Mouse (Mus musculus): ENCODE results near the gene Myo9a. TPM values are rescaled to one million over a fixed set of nuclear protein-coding genes. Genes with fewer than 3 reads are reported as not detected.

Myo9a gene
- polyA plus RNA-seq, 1 experiment from 2014 or later: 3.4 TPM

GRCm38 (mm10) chr9:59725515-59725914 lies 25.2 kb upstream of the Myo9a start:
- H3K4me2 ChIP-seq: no peak overlapping the region
- H3K4me1 ChIP-seq (replicated peaks): peaks cover 4% of the 10 kb centered on the region; the same call in 1 of the 2 replicates
- no peak overlapping the region for H3K9ac ChIP-seq
- WGBS (ENCODE audit: insufficient replicate concordance): 48% methylated on average over 10 of the region's 10 CpGs
- H3K9me3 ChIP-seq (replicated peaks): no peaks in the 10 kb centered on the region
- no peak overlapping the region for H3K4me3 ChIP-seq (replicated peaks)
- no peaks in the 10 kb centered on the region for H3K36me3 ChIP-seq (replicated peaks)
- H3K27me3 ChIP-seq: peaks cover 36% of the 10 kb centered on the region
- ATAC-seq (ENCODE audit: insufficient read depth): no peak
- no peak overlapping the region for H3K27ac ChIP-seq (replicated peaks)

- Histone ChIP-seq H3K4me2 (no peak overlapping the region), H3K9ac (no peak overlapping the region), H3K4me3 (replicated peaks) (no peak overlapping the region), H3K4me1 (replicated peaks) (peaks cover 4% of the 10 kb centered on the region; the same call in 1 of the 2 replicates), H3K27me3 (peaks cover 26% of the 10 kb centered on the region), H3K27ac (replicated peaks) (no peak overlapping the region), H3K36me3 (replicated peaks) (no peaks in the 10 kb centered on the region), H3K9me3 (replicated peaks) (no peaks in the 10 kb centered on the region)
- ATAC-seq (ENCODE audit: insufficient read depth): no peak
- 68% methylated on average over 11 of the region's 11 CpGs for WGBS (ENCODE audit: insufficient replicate concordance)
Measured at GRCm38 (mm10) chr9:59727569-59728286, 23.0 kb upstream of the Myo9a start.

- no peak for ATAC-seq (ENCODE audit: insufficient read depth)
- 67% methylated on average over 5 of the region's 5 CpGs for WGBS (ENCODE audit: insufficient replicate concordance)
- Histone ChIP-seq H3K4me1 (replicated peaks) (peaks cover 6% of the 10 kb centered on the region), H3K9me3 (replicated peaks) (no peaks in the 10 kb centered on the region), H3K4me3 (replicated peaks) (no peak overlapping the region), H3K27ac (replicated peaks) (no peak overlapping the region), H3K9ac (no peak overlapping the region), H3K36me3 (replicated peaks) (no peaks in the 10 kb centered on the region), H3K27me3 (peaks cover 14% of the 10 kb centered on the region), H3K4me2 (no peak overlapping the region)
Measured at GRCm38 (mm10) chr9:59731136-59731535, 19.6 kb upstream of the Myo9a start.

- no peak overlapping the region for H3K9ac ChIP-seq
- H3K9me3 ChIP-seq (replicated peaks): no peaks in the 10 kb centered on the region
- 66% methylated on average over 6 of the region's 6 CpGs for WGBS (ENCODE audit: insufficient replicate concordance)
- H3K4me3 ChIP-seq (replicated peaks): no peak overlapping the region
- ATAC-seq (ENCODE audit: insufficient read depth): no peak
- H3K4me2 ChIP-seq: no peak overlapping the region
- no peak overlapping the region for H3K27ac ChIP-seq (replicated peaks)
- no peaks in the 10 kb centered on the region for H3K36me3 ChIP-seq (replicated peaks)
- H3K27me3 ChIP-seq: peaks cover 13% of the 10 kb centered on the region; the same call in 1 of the 2 replicates
- H3K4me1 ChIP-seq (replicated peaks): peaks cover 6% of the 10 kb centered on the region
Measured at GRCm38 (mm10) chr9:59733075-59733474, 17.6 kb upstream of the Myo9a start.

GRCm38 (mm10) chr9:59735394-59735793 lies 15.3 kb upstream of the Myo9a start:
- ATAC-seq (ENCODE audit: insufficient read depth): peak; percentile 76
- peaks cover 6% of the 10 kb centered on the region for H3K4me1 ChIP-seq (replicated peaks)

GRCm38 (mm10) chr9:59740593-59740992 lies 10.1 kb upstream of the Myo9a start:
- Histone ChIP-seq H3K27ac (replicated peaks) (no peak overlapping the region), H3K9ac (no peak overlapping the region), H3K9me3 (replicated peaks) (no peaks in the 10 kb centered on the region), H3K4me1 (replicated peaks) (peaks cover 12% of the 10 kb centered on the region), H3K27me3 (0 out of 2 replicates have a peak, but pooled peaks cover 3% of the 10 kb centered on the region), H3K4me2 (no peak overlapping the region), H3K4me3 (replicated peaks) (no peak overlapping the region), H3K36me3 (replicated peaks) (no peaks in the 10 kb centered on the region)
- ATAC-seq (ENCODE audit: insufficient read depth): no peak
- WGBS (ENCODE audit: insufficient replicate concordance): 82% methylated on average over 2 of the region's 2 CpGs

More at GRCm38 (mm10) chr9:59735394-59735793, 15.3 kb upstream of the Myo9a start:
- Histone ChIP-seq H3K36me3 (replicated peaks) (no peaks in the 10 kb centered on the region), H3K4me2 (no peak overlapping the region), H3K27ac (replicated peaks) (no peak overlapping the region), H3K9ac (no peak overlapping the region), H3K4me3 (replicated peaks) (no peak overlapping the region), H3K9me3 (replicated peaks) (no peaks in the 10 kb centered on the region), H3K27me3 (peaks cover 13% of the 10 kb centered on the region; the same call in 1 of the 2 replicates)
- WGBS (ENCODE audit: insufficient replicate concordance): 18% methylated on average over 4 of the region's 4 CpGs

- ATAC-seq (ENCODE audit: insufficient read depth): peak; percentile 49; the same call in 1 of the 2 replicates
Measured at GRCm38 (mm10) chr9:59743903-59744302, 6.8 kb upstream of the Myo9a start.

GRCm38 (mm10) chr9:59748387-59748786 lies 2.3 kb upstream of the Myo9a start:
- Histone ChIP-seq H3K27me3 (no peaks in the 10 kb centered on the region), H3K4me3 (replicated peaks) (no peak overlapping the region), H3K9ac (no peak overlapping the region), H3K4me1 (replicated peaks) (peaks cover 35% of the 10 kb centered on the region), H3K36me3 (replicated peaks) (no peaks in the 10 kb centered on the region), H3K9me3 (replicated peaks) (no peaks in the 10 kb centered on the region), H3K4me2 (no peak overlapping the region), H3K27ac (replicated peaks) (no peak overlapping the region)
- no peak for ATAC-seq (ENCODE audit: insufficient read depth)
- 43% methylated on average over 2 of the region's 2 CpGs for WGBS (ENCODE audit: insufficient replicate concordance)

More at GRCm38 (mm10) chr9:59743903-59744302, 6.8 kb upstream of the Myo9a start:
- Histone ChIP-seq H3K27me3 (no peaks in the 10 kb centered on the region), H3K27ac (replicated peaks) (0 out of 2 replicates have a peak overlapping the region, but pooled peaks have one; percentile 3), H3K9ac (no peak overlapping the region), H3K9me3 (replicated peaks) (no peaks in the 10 kb centered on the region), H3K4me1 (replicated peaks) (peaks cover 16% of the 10 kb centered on the region), H3K4me3 (replicated peaks) (no peak overlapping the region), H3K4me2 (no peak overlapping the region), H3K36me3 (replicated peaks) (no peaks in the 10 kb centered on the region)
- WGBS (ENCODE audit: insufficient replicate concordance): 63% methylated on average over 3 of the region's 3 CpGs

- Histone ChIP-seq H3K27ac (replicated peaks) (0 out of 2 replicates have a peak overlapping the region, but pooled peaks have one; percentile 6), H3K9ac (no peak overlapping the region)
Measured at GRCm38 (mm10) chr9:59748969-59749368, 1.7 kb upstream of the Myo9a start.

GRCm38 (mm10) chr9:59749581-59750265 lies 973 bp upstream of the Myo9a start:
- no peak for ATAC-seq (ENCODE audit: insufficient read depth)
- peak overlapping the region; percentile 64 for H3K9ac ChIP-seq
- no peaks in the 10 kb centered on the region for H3K27me3 ChIP-seq
- WGBS (ENCODE audit: insufficient replicate concordance): 22% methylated on average over 12 of the region's 12 CpGs
- H3K4me2 ChIP-seq: peak overlapping the region; percentile 85
- H3K4me1 ChIP-seq (replicated peaks): peaks cover 26% of the 10 kb centered on the region
- no peaks in the 10 kb centered on the region for H3K9me3 ChIP-seq (replicated peaks)
- H3K27ac ChIP-seq (replicated peaks): peak overlapping the region; percentile 92
- H3K4me3 ChIP-seq (replicated peaks): peak overlapping the region; percentile 89
- H3K36me3 ChIP-seq (replicated peaks): no peaks in the 10 kb centered on the region

More at GRCm38 (mm10) chr9:59748969-59749368, 1.7 kb upstream of the Myo9a start:
- Histone ChIP-seq H3K36me3 (replicated peaks) (no peaks in the 10 kb centered on the region), H3K4me2 (0 out of 2 replicates have a peak overlapping the region, but pooled peaks have one; percentile 1), H3K9me3 (replicated peaks) (no peaks in the 10 kb centered on the region), H3K4me1 (replicated peaks) (peaks cover 31% of the 10 kb centered on the region), H3K27me3 (no peaks in the 10 kb centered on the region), H3K4me3 (replicated peaks) (0 out of 2 replicates have a peak overlapping the region, but pooled peaks have one; percentile 89)
- ATAC-seq (ENCODE audit: insufficient read depth): no peak
- 74% methylated on average over 11 of the region's 11 CpGs for WGBS (ENCODE audit: insufficient replicate concordance)

- WGBS (ENCODE audit: insufficient replicate concordance): under 1% methylated on average over 49 of the region's 49 CpGs
- Histone ChIP-seq H3K36me3 (replicated peaks) (no peaks in the 10 kb centered on the region), H3K27me3 (no peaks in the 10 kb centered on the region), H3K27ac (replicated peaks) (peak overlapping the region; percentile 92), H3K4me3 (replicated peaks) (peak overlapping the region; percentile 89), H3K4me1 (replicated peaks) (peaks cover 26% of the 10 kb centered on the region), H3K9me3 (replicated peaks) (no peaks in the 10 kb centered on the region), H3K4me2 (peak overlapping the region; percentile 85), H3K9ac (peak overlapping the region; percentile 85)
- peak; percentile 94 for ATAC-seq (ENCODE audit: insufficient read depth)
Measured at GRCm38 (mm10) chr9:59751066-59751581, 428 bp downstream of the Myo9a start.
